Mouse (Mus musculus): ENCODE measurements around the gene Rtel1.

- TF ChIP-seq CTCF (IDR thresholded peaks at IDR 0.05; ENCODE audit: borderline replicate concordance, insufficient read depth, low read length) (no peak), POLR2A (IDR thresholded peaks at IDR 0.05; ENCODE audit: low read depth, low read length) (no peak)
Measured at GRCm38 (mm10) chr2:181312435-181312834, 7.1 kb upstream of the Rtel1 start.
